Mouse (Mus musculus): ENCODE measurements around the gene Ccl25. TPM values are rescaled to one million over a fixed set of nuclear protein-coding genes. Genes with fewer than 3 reads are reported as not detected.

The Ccl25 gene
- polyA plus RNA-seq (2015; fragmentation: Nextera tagmentation; extraction: Ambion mirVana) = 19.7 and 113 TPM in 2 replicates

DNA sequence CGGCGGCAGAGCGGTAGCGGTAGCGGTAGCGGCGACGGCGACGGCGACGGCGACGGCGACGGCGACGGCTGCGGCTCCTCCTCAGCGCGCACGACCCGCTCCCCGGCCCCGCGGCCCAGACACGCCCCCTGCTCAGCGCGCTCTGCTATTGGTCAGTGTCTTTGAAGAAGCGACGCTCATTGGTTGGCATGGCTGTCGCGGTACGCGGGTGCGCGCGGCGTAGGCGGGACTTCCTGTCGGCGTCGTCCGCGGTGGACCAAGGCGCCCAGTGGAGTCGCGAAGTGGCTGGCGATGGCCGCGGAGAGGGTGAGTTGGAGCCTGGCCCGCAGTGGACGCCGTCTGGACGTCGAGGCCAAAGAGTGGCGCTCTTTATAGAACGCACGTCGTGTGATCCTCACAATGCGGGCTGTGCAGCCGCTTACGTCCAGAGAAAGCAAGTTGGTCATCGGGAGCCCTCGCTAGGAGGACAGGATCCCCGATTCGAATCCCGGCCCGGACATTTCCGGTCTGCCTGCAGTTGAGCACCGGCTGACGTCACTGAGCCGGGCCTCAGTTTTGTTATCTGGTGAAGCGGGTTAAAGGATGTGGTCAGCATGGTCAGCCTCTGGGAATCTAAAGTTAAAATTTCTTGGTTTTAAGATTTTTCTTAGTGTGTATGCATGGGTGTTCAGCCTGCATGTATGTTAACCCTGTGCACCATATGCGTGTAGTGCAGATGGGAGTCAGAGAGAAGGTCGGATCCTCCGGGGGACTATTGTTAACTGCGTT lies at the start of gene Ccl25, which contains the start of gene Elavl1:
TSS of gene Ccl25 (plus strand) at position 228 of the 768 bp plus-strand sequence.
TSS of gene Elavl1 (minus strand) at position 431 of the 768 bp plus-strand sequence.
- no peaks in the 10 kb centered on the region for H3K27me3 ChIP-seq (replicated peaks)
- H3K4me1 ChIP-seq = peaks cover 53% of the 10 kb centered on the region
- ATAC-seq (ENCODE audit: low FRiP score) = peak; percentile 99
- H3K27ac ChIP-seq (replicated peaks) = peak within 1 kb of the TSS; percentile 93
- H3K36me3 ChIP-seq = peaks cover 40% of the 10 kb centered on the region
- H3K9me3 ChIP-seq (replicated peaks) = no peaks in the 10 kb centered on the region
- H3K4me3 ChIP-seq (replicated peaks) = peak within 1 kb of the TSS; percentile 71
- WGBS = under 1% methylated on average over 73 of the region's 78 CpGs
- H3K4me2 ChIP-seq = peak within 1 kb of the TSS; percentile 92
- peak within 1 kb of the TSS; percentile 82 for H3K9ac ChIP-seq (replicated peaks)

- under 1% methylated on average over 39 of the region's 39 CpGs for WGBS
- peak; percentile 96 for ATAC-seq (ENCODE audit: low FRiP score)
Measured at GRCm38 (mm10) chr8:4275275-4276110, 49.5 kb upstream of the Ccl25 start, which contains the start of gene Timm44. Timm44 (minus strand) TSS chr8:4275913.

DNA sequence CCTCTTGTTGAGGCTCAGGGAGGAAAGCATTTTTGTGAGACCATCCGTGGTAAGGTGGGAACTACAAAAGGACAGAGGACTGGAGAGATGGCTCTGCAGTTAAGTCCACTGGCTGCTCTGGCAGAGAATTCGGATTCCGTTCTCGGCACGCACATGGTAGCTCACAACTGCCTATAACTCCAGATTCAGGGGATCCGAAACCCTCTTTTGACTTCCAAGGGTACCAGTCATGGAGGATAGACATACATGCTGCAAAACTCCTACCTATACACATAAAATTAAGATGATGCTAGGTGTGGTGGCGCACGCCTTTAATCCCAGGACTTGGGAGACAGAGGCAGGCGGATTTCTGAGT lies 48.9 kb upstream of the Ccl25 start:
- WGBS = 25% methylated on average over 9 of the region's 9 CpGs
- Histone ChIP-seq H3K4me1 (peaks cover 14% of the 10 kb centered on the region), H3K27me3 (replicated peaks) (no peaks in the 10 kb centered on the region), H3K27ac (replicated peaks) (peak overlapping the region; percentile 83), H3K36me3 (peaks cover 23% of the 10 kb centered on the region), H3K4me3 (replicated peaks) (peak overlapping the region; percentile 67), H3K9me3 (replicated peaks) (no peaks in the 10 kb centered on the region), H3K9ac (replicated peaks) (peak overlapping the region; percentile 65), H3K4me2 (peak overlapping the region; percentile 64)
- ATAC-seq (ENCODE audit: low FRiP score) = no peak; the same call in none of the 2 replicates

More at GRCm38 (mm10) chr8:4275275-4276110, 49.5 kb upstream of the Ccl25 start, which contains the start of gene Timm44:
- H3K27me3 ChIP-seq (replicated peaks) = no peaks in the 10 kb centered on the region
- H3K9me3 ChIP-seq (replicated peaks) = no peaks in the 10 kb centered on the region
- H3K4me1 ChIP-seq = peaks cover 14% of the 10 kb centered on the region
- H3K36me3 ChIP-seq = peaks cover 28% of the 10 kb centered on the region
- peak within 1 kb of the TSS; percentile 83 for H3K27ac ChIP-seq (replicated peaks)
- H3K4me2 ChIP-seq = peak within 1 kb of the TSS; percentile 64
- peak within 1 kb of the TSS; percentile 65 for H3K9ac ChIP-seq (replicated peaks)
- peak within 1 kb of the TSS; percentile 67 for H3K4me3 ChIP-seq (replicated peaks)

DNA sequence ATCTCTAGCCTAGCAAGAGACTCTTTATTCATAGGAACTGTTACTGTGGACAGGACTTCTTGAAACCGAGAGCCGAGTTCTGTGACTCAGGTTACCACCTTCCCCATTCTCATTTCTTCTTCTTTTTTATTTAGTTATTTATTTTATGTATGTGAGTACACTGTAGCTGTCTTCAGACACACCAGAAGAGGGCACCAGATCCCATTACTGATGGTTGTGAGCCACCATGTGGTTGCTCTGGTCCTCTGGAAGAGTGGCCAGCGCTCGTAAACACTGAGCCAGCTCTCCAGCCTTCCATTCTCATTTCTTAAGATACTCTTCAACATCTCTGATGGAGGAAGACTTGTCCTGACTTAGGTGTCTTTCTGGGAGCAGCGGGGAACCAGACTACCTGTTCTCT lies 32.3 kb upstream of the Ccl25 start:
- 89% methylated on average over 5 of the region's 5 CpGs for WGBS
- no peak for ATAC-seq (ENCODE audit: low FRiP score)
- Histone ChIP-seq H3K4me2 (no peak overlapping the region), H3K9me3 (replicated peaks) (no peaks in the 10 kb centered on the region), H3K9ac (replicated peaks) (no peak overlapping the region), H3K27me3 (replicated peaks) (no peaks in the 10 kb centered on the region), H3K4me3 (replicated peaks) (no peak overlapping the region), H3K36me3 (peaks cover 82% of the 10 kb centered on the region), H3K27ac (replicated peaks) (no peak overlapping the region), H3K4me1 (no peaks in the 10 kb centered on the region)

GRCm38 (mm10) chr8:4297822-4298221 lies 27.2 kb upstream of the Ccl25 start:
- Histone ChIP-seq H3K27me3 (replicated peaks) (no peaks in the 10 kb centered on the region), H3K4me2 (no peak overlapping the region), H3K9ac (replicated peaks) (no peak overlapping the region), H3K36me3 (peaks cover 89% of the 10 kb centered on the region), H3K27ac (replicated peaks) (no peak overlapping the region), H3K4me1 (no peaks in the 10 kb centered on the region), H3K9me3 (replicated peaks) (no peaks in the 10 kb centered on the region), H3K4me3 (replicated peaks) (no peak overlapping the region)
- 97% methylated on average over 4 of the region's 4 CpGs for WGBS
- no peak for ATAC-seq (ENCODE audit: low FRiP score)

DNA sequence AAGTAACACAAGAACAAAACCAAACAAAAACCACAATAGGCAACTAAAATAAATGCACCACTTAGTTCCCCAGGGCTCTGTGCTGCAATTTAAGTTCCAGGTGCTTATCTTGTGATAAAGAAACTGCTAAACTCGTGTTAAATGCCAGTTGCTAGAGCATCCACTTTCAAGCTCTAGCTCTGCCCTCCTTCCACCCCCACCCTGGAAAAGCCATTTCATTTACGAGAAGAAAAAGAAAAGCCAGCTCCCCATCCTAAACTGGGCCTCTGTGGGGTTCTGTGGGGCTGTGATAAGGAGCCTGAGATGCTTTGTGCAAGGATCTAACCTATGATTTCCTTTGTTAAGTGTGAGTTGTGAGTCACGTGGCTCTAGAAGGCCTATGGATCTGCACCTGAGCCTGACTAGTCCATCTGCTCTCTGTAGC lies 20.9 kb upstream of the Ccl25 start:
- Histone ChIP-seq H3K27me3 (replicated peaks) (no peaks in the 10 kb centered on the region), H3K27ac (replicated peaks) (no peak overlapping the region), H3K4me1 (no peaks in the 10 kb centered on the region), H3K4me3 (replicated peaks) (no peak overlapping the region), H3K9ac (replicated peaks) (no peak overlapping the region), H3K9me3 (replicated peaks) (no peaks in the 10 kb centered on the region), H3K36me3 (peaks cover 81% of the 10 kb centered on the region), H3K4me2 (no peak overlapping the region)
- no peak for ATAC-seq (ENCODE audit: low FRiP score)
- WGBS = 83% methylated on average over 3 of the region's 3 CpGs

GRCm38 (mm10) chr8:4305838-4306237 lies 19.2 kb upstream of the Ccl25 start:
- 92% methylated on average over 2 of the region's 2 CpGs for WGBS
- Histone ChIP-seq H3K36me3 (peaks cover 82% of the 10 kb centered on the region), H3K4me2 (no peak overlapping the region), H3K27me3 (replicated peaks) (no peaks in the 10 kb centered on the region), H3K9me3 (replicated peaks) (no peaks in the 10 kb centered on the region), H3K4me3 (replicated peaks) (no peak overlapping the region), H3K4me1 (no peaks in the 10 kb centered on the region), H3K27ac (replicated peaks) (no peak overlapping the region), H3K9ac (replicated peaks) (no peak overlapping the region)
- ATAC-seq (ENCODE audit: low FRiP score) = no peak

- Histone ChIP-seq H3K4me2 (no peak overlapping the region), H3K27ac (replicated peaks) (no peak overlapping the region), H3K9ac (replicated peaks) (no peak overlapping the region), H3K27me3 (replicated peaks) (no peaks in the 10 kb centered on the region), H3K9me3 (replicated peaks) (no peaks in the 10 kb centered on the region), H3K36me3 (peaks cover 37% of the 10 kb centered on the region), H3K4me3 (replicated peaks) (no peak overlapping the region), H3K4me1 (no peaks in the 10 kb centered on the region)
- ATAC-seq (ENCODE audit: low FRiP score) = no peak
Measured at GRCm38 (mm10) chr8:4312104-4312503, 12.9 kb upstream of the Ccl25 start.

DNA sequence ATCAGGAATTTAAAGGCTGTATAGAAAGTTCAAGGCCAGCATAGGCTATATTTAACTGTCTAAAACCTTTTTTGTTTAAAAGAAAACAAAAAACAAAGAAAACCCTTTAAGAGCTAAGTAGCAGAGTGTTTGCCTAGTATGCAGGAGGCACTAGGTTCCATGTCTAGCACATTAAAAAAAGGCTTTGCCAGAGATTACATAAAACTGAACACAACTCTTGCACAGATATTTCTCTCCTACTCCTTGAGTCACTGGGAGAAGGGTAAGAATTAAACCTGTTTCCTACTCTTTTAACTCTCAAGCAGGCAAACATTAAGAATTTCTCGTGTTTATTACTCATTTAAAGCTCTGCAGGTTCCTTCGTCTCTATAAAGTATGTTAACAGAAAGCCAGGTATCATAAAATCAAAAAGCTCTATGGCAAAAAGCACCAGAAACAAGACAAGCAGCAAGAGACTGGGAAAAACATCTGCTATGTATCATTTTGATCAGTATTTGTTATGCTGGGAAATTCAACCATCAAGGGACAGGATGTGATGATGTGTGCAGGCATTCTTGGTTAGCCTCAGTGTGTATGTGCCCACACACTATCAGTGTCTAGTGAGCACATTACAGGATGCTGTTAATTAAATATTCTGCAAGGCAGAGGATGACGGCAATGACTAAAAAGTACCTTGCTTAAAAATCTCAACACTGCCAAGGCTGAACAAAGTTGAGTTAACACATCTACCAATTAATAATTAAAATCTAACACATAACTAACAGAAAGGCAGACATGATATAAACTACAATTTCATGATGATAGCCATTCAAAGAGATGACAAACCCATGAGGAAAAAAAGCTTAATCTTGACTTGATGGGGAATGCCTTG lies 11.5 kb upstream of the Ccl25 start:
- Histone ChIP-seq H3K27me3 (replicated peaks) (no peaks in the 10 kb centered on the region), H3K4me3 (replicated peaks) (no peak overlapping the region), H3K4me1 (no peaks in the 10 kb centered on the region), H3K4me2 (no peak overlapping the region), H3K9me3 (replicated peaks) (no peaks in the 10 kb centered on the region), H3K36me3 (peaks cover 34% of the 10 kb centered on the region), H3K27ac (replicated peaks) (no peak overlapping the region), H3K9ac (replicated peaks) (no peak overlapping the region)
- no peak for ATAC-seq (ENCODE audit: low FRiP score)
- 79% methylated on average over 3 of the region's 3 CpGs for WGBS

GRCm38 (mm10) chr8:4314852-4315251 lies 10.2 kb upstream of the Ccl25 start:
- H3K4me3 ChIP-seq (replicated peaks) = no peak overlapping the region
- 93% methylated on average over 3 of the region's 3 CpGs for WGBS

DNA sequence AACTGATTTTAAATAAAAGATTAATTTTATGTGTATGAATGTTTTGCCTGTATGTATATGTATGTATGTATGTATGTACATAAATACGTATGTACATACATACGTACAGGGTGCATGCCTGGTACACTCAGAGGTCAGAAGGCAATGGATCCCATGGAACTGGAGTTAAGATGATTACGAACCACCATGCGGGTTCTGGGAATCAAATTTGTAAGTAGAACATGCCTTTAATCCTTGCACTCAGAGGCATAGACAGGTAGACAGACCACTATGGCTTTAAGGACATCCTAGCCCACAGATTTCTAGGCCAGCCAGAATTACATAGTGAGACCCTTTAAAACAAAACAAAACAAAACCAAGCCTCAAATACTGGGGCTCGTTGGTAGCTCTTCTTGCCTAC lies 6.9 kb upstream of the Ccl25 start:
- no peak for ATAC-seq (ENCODE audit: low FRiP score)
- Histone ChIP-seq H3K4me2 (no peak overlapping the region), H3K9ac (replicated peaks) (no peak overlapping the region), H3K27me3 (replicated peaks) (no peaks in the 10 kb centered on the region), H3K4me1 (peaks cover 34% of the 10 kb centered on the region), H3K4me3 (replicated peaks) (no peak overlapping the region), H3K9me3 (replicated peaks) (no peaks in the 10 kb centered on the region), H3K36me3 (peaks cover 16% of the 10 kb centered on the region), H3K27ac (replicated peaks) (no peak overlapping the region)
- 95% methylated on average over 5 of the region's 5 CpGs for WGBS

More at GRCm38 (mm10) chr8:4314852-4315251, 10.2 kb upstream of the Ccl25 start:
- Histone ChIP-seq H3K27ac (replicated peaks) (no peak overlapping the region), H3K4me2 (no peak overlapping the region), H3K9me3 (replicated peaks) (no peaks in the 10 kb centered on the region), H3K36me3 (peaks cover 23% of the 10 kb centered on the region), H3K27me3 (replicated peaks) (no peaks in the 10 kb centered on the region), H3K9ac (replicated peaks) (no peak overlapping the region), H3K4me1 (peaks cover 6% of the 10 kb centered on the region; the same call in 1 of the 2 replicates)
- no peak for ATAC-seq (ENCODE audit: low FRiP score)

Measured in neural tube, embryonic 15.5 days (tissue).